Mouse (Mus musculus) liver, embryonic 16.5 days (tissue): ENCODE results near the gene Olfr1228. TPM values are rescaled to one million over a fixed set of nuclear protein-coding genes. Genes with fewer than 3 reads are reported as not detected.

Experiments
- ATAC-seq: fragments of 200-750 bp; cut with Nextera tagmentation; 2 replicates; pipeline ENCODE4 v1.8.0; 2017; ENCODE audit warnings: low read depth, mild to moderate bottlenecking, moderate number of reproducible peaks, moderate library complexity
- H3K27ac ChIP-seq: fragments of 300-500 bp; sonication (generic); 2 replicates; pipeline ENCODE4 v1.5.1; 2014; ENCODE audit warnings: mild to moderate bottlenecking, low read length
- H3K27me3 ChIP-seq: fragments of 300-500 bp; sonication (generic); 2 replicates; pipeline ENCODE4 v1.6.1; 2014; ENCODE audit warnings: low read depth, low read length, mixed read lengths; ENCODE audit not compliant: control insufficient read depth, insufficient read depth
- H3K36me3 ChIP-seq: fragments of 300-500 bp; sonication (generic); 2 replicates; pipeline ENCODE4 v1.6.1; 2014; ENCODE audit warnings: mild to moderate bottlenecking; ENCODE audit not compliant: control insufficient read depth, insufficient read depth
- H3K4me1 ChIP-seq: fragments of 300-500 bp; sonication (generic); 2 replicates; pipeline ENCODE4 v1.6.1; 2014; ENCODE audit warnings: low read depth, low read length, mixed read lengths; ENCODE audit not compliant: control insufficient read depth
- H3K4me2 ChIP-seq: fragments of 300-500 bp; sonication (generic); 2 replicates; pipeline ENCODE4 v1.6.1; 2014; ENCODE audit warnings: low read depth, low read length, mixed read lengths
- H3K4me3 ChIP-seq: fragments of 300-500 bp; sonication (generic); 2 replicates; pipeline ENCODE4 v1.5.1; 2014; ENCODE audit warnings: low read depth, mild to moderate bottlenecking, low read length
- H3K9ac ChIP-seq: fragments of 300-500 bp; sonication (generic); 2 replicates; pipeline ENCODE4 v1.6.1; 2014; ENCODE audit warnings: low read depth, low read length
- H3K9me3 ChIP-seq: fragments of 300-500 bp; sonication (generic); replicated peaks from 2 replicates; pipeline ENCODE4 v1.6.1; 2016; ENCODE audit warnings: low read length; ENCODE audit not compliant: control insufficient read depth
- WGBS: fragments of 180-500 bp; shearing (Covaris S2); extraction: QIAGEN DNeasy Blood & Tissue Kit; methylation state at CpG from one replicate; pipeline ENCODE4 v1.1.7; 2014; ENCODE audit not compliant: insufficient replicate concordance; 5-methylcytosine and 5-hydroxymethylcytosine counted together
- polyA plus RNA-seq: library from polyadenylated mRNA; unstranded; fragments of >200 nt; fragmentation: Nextera tagmentation; extraction: Ambion mirVana; gene quantifications from 2 replicates; pipeline ENCODE4 v1.2.1, GENCODE M21; 2015

Olfr1228 gene
- polyA plus RNA-seq: not detected in 2 replicates

GRCm38 (mm10) chr2:89253962-89254361 lies at the start of gene Olfr1228:
TSS of gene Olfr1228 (minus strand) at chr2:89254062.
- Histone ChIP-seq H3K4me3 (no peak within 1 kb of the TSS), H3K4me2 (no peak within 1 kb of the TSS), H3K9me3 (no peaks in the 10 kb centered on the region), H3K4me1 (no peaks in the 10 kb centered on the region), H3K9ac (no peak within 1 kb of the TSS), H3K27me3 (no peaks in the 10 kb centered on the region), H3K27ac (no peak within 1 kb of the TSS), H3K36me3 (no peaks in the 10 kb centered on the region)
- no peak for ATAC-seq

- no peaks in the 10 kb centered on the region for H3K27me3 ChIP-seq
- no peak for ATAC-seq
- H3K9me3 ChIP-seq: no peaks in the 10 kb centered on the region
- H3K27ac ChIP-seq: no peak within 1 kb of the TSS
- no peak within 1 kb of the TSS for H3K9ac ChIP-seq
- 67% methylated on average over 1 of the region's 1 CpGs for WGBS
- H3K4me2 ChIP-seq: no peak within 1 kb of the TSS
- H3K4me3 ChIP-seq: no peak within 1 kb of the TSS
- H3K4me1 ChIP-seq: no peaks in the 10 kb centered on the region
- H3K36me3 ChIP-seq: no peaks in the 10 kb centered on the region
These were observed 43.3 kb upstream of the Olfr1228 start, which contains the start of gene Olfr1230 for GRCm38 (mm10) chr2:89297168-89297567. TSS of gene Olfr1230 (minus strand) at chr2:89297268.

- H3K27me3 ChIP-seq: no peaks in the 10 kb centered on the region
These were observed 34.1 kb upstream of the Olfr1228 start, which contains the start of gene Olfr1229 for GRCm38 (mm10) chr2:89287914-89288313. TSS of gene Olfr1229 (minus strand) at chr2:89288014.

GRCm38 (mm10) chr2:89199948-89200347 lies 53.9 kb downstream of the Olfr1228 start, which contains the start of gene Olfr1226:
TSS of gene Olfr1226 (minus strand) at chr2:89200048.
- H3K9ac ChIP-seq: no peak within 1 kb of the TSS
- H3K27me3 ChIP-seq: no peaks in the 10 kb centered on the region
- no peaks in the 10 kb centered on the region for H3K4me1 ChIP-seq
- no peak within 1 kb of the TSS for H3K27ac ChIP-seq
- no peaks in the 10 kb centered on the region for H3K36me3 ChIP-seq
- no peak within 1 kb of the TSS for H3K4me3 ChIP-seq
- no peaks in the 10 kb centered on the region for H3K9me3 ChIP-seq
- 42% methylated on average over 2 of the region's 2 CpGs for WGBS
- ATAC-seq: no peak
- no peak within 1 kb of the TSS for H3K4me2 ChIP-seq

More at GRCm38 (mm10) chr2:89287914-89288313, 34.1 kb upstream of the Olfr1228 start, which contains the start of gene Olfr1229:
- Histone ChIP-seq H3K4me2 (no peak within 1 kb of the TSS), H3K4me3 (no peak within 1 kb of the TSS), H3K27ac (no peak within 1 kb of the TSS), H3K9ac (no peak within 1 kb of the TSS), H3K9me3 (no peaks in the 10 kb centered on the region), H3K36me3 (no peaks in the 10 kb centered on the region), H3K4me1 (no peaks in the 10 kb centered on the region)
- 51% methylated on average over 2 of the region's 2 CpGs for whole genome bisulfite sequencing
- ATAC-seq: no peak

Other genes starting within 250 kb of the Olfr1228 start
- not detected in 2 replicates for gene Olfr1215, start 247.1 kb downstream of the Olfr1228 start, polyA plus RNA-seq
- not detected in 2 replicates for gene Olfr1216, start 235.7 kb downstream of the Olfr1228 start, polyA plus RNA-seq
- gene Olfr1217, start 222.0 kb downstream of the Olfr1228 start, polyA plus RNA-seq: not detected in 2 replicates
- not detected in 2 replicates for gene Olfr1218, start 192.9 kb downstream of the Olfr1228 start, polyA plus RNA-seq
- not detected in 2 replicates for gene Olfr1219, start 170.5 kb downstream of the Olfr1228 start, polyA plus RNA-seq
- gene Olfr1220, start 147.2 kb downstream of the Olfr1228 start, polyA plus RNA-seq: not detected in 2 replicates
- not detected in 2 replicates for gene Olfr1221, start 136.8 kb downstream of the Olfr1228 start, polyA plus RNA-seq
- not detected in 2 replicates for gene Olfr1222, start 121.0 kb downstream of the Olfr1228 start, polyA plus RNA-seq
- not detected in 2 replicates for gene Olfr1223, start 102.5 kb downstream of the Olfr1228 start, polyA plus RNA-seq
- not detected in 2 replicates for gene Olfr1224-ps1, start 90.0 kb downstream of the Olfr1228 start, polyA plus RNA-seq
- gene Olfr1225, start 79.4 kb downstream of the Olfr1228 start, polyA plus RNA-seq: not detected in 2 replicates
- not detected in 2 replicates for gene Olfr1226, start 54.0 kb downstream of the Olfr1228 start, polyA plus RNA-seq
- gene Olfr1229, start 34.0 kb upstream of the Olfr1228 start, polyA plus RNA-seq: not detected in 2 replicates
- gene Olfr1230, start 43.2 kb upstream of the Olfr1228 start, polyA plus RNA-seq: not detected in 2 replicates
- gene Olfr1231, start 53.0 kb upstream of the Olfr1228 start, polyA plus RNA-seq: not detected in 2 replicates
- gene Olfr1232, start 75.6 kb upstream of the Olfr1228 start, polyA plus RNA-seq: not detected in 2 replicates
- gene Olfr1233, start 88.3 kb upstream of the Olfr1228 start, polyA plus RNA-seq: not detected in 2 replicates
- gene Olfr1234, start 110.8 kb upstream of the Olfr1228 start, polyA plus RNA-seq: not detected in 2 replicates
- not detected in 2 replicates for gene Olfr1238, start 155.6 kb upstream of the Olfr1228 start, polyA plus RNA-seq
- not detected in 2 replicates for gene Olfr1239, start 166.3 kb upstream of the Olfr1228 start, polyA plus RNA-seq
- gene Olfr1240, start 188.9 kb upstream of the Olfr1228 start, polyA plus RNA-seq: not detected in 2 replicates
- not detected in 2 replicates for gene Olfr1241, start 233.1 kb upstream of the Olfr1228 start, polyA plus RNA-seq
- gene Olfr1242, start 244.3 kb upstream of the Olfr1228 start, polyA plus RNA-seq: not detected in 2 replicates